Mouse (Mus musculus) hindbrain, embryonic 13.5 days (tissue): Measurements from ENCODE around the gene Gga3. TPM values are rescaled to one million over a fixed set of nuclear protein-coding genes. Genes with fewer than 3 reads are reported as not detected.

Experiments
- ATAC-seq: fragments of 200-750 bp; cut with Nextera tagmentation; 2 replicates; pipeline ENCODE4 v1.8.0; 2017; ENCODE audit warnings: moderate TSS enrichment; ENCODE audit not compliant: low FRiP score
- H3K27ac ChIP-seq: fragments of 300-500 bp; sonication (generic); 2 replicates; pipeline ENCODE4 v1.5.1; 2015; ENCODE audit warnings: inconsistent platforms, mild to moderate bottlenecking, moderate library complexity
- H3K27me3 ChIP-seq: fragments of 300-500 bp; sonication (generic); 2 replicates; pipeline ENCODE4 v1.6.1; 2015; ENCODE audit warnings: mild to moderate bottlenecking, inconsistent platforms
- H3K36me3 ChIP-seq: fragments of 300-500 bp; sonication (generic); 2 replicates; pipeline ENCODE4 v1.6.1; 2015; ENCODE audit warnings: mild to moderate bottlenecking, inconsistent platforms
- H3K4me1 ChIP-seq: fragments of 300-500 bp; sonication (generic); replicated peaks from 2 replicates; pipeline ENCODE4 v1.6.1; 2015; ENCODE audit warnings: inconsistent platforms
- H3K4me2 ChIP-seq: fragments of 300-500 bp; sonication (generic); 2 replicates; pipeline ENCODE4 v1.6.1; 2015; ENCODE audit warnings: inconsistent platforms, mild to moderate bottlenecking, moderate library complexity
- H3K4me3 ChIP-seq: fragments of 300-500 bp; sonication (generic); 2 replicates; pipeline ENCODE4 v1.5.1; 2015; ENCODE audit warnings: mild to moderate bottlenecking, inconsistent platforms
- H3K9ac ChIP-seq: fragments of 300-500 bp; sonication (generic); 2 replicates; pipeline ENCODE4 v1.6.1; 2015; ENCODE audit warnings: mild to moderate bottlenecking, inconsistent platforms
- H3K9me3 ChIP-seq: fragments of 300-500 bp; sonication (generic); 2 replicates; pipeline ENCODE4 v1.6.1; 2016; ENCODE audit warnings: inconsistent platforms
- WGBS: fragments of 180-500 bp; shearing (Covaris S2); methylation state at CpG from one replicate; pipeline ENCODE4 v1.1.7; 2015; 5-methylcytosine and 5-hydroxymethylcytosine counted together
- polyA plus RNA-seq: library from polyadenylated mRNA; unstranded; fragments of >200 nt; fragmentation: Nextera tagmentation; extraction: Ambion mirVana; gene quantifications from 2 replicates; pipeline ENCODE4 v1.2.1, GENCODE M21; 2015

Gene Gga3
- polyA plus RNA-seq, 1 experiment from 2014 or later, result 33.6 TPM

GRCm38 (mm10) chr11:115615108-115615825 is 11.4 kb upstream of the Gga3 start:
- Histone ChIP-seq H3K36me3 (peaks cover 43% of the 10 kb centered on the region), H3K4me1 (peaks cover 21% of the 10 kb centered on the region), H3K27ac (no peak overlapping the region), H3K27me3 (peaks cover 16% of the 10 kb centered on the region), H3K4me3 (no peak overlapping the region), H3K9me3 (no peaks in the 10 kb centered on the region), H3K9ac (no peak overlapping the region), H3K4me2 (no peak overlapping the region)
- ATAC-seq, result no peak
- 83% methylated on average over 14 of the region's 15 CpGs for WGBS

DNA sequence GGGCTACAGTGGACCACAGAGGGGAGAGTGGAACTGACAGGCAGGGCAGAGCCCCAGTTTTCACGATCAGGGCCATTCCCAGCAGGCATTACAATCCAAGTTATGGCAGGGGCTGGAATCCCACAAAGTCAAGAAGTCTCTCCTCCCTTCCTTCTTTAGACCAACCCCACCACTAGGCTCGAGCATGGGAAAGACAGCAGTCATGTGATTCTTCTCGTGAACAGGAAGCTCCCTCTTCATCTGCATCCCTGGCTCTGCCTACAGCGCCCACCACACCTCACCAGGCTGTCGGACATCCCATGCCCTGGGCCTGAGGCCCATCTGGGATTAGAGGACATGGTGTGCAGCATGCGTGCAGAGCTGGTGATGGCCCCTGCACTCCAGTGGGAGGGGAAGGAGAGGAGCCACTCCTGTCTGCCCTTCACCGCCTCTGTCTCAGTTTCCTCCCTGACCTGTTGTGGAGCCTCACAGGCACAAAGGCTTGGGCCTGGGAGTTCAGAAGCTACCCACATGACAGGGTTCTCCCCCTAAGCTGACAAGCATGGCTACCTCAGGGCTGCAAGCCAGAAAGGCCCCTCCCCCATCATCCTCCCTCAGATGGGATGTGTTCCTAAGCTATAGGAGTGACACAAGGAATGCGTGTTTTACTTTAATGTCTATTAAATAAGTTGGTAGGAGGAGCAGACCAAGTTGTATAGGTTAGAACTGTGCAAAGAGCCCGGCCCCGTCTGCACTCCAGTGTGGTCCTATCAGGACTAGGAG is 10.7 kb upstream of the Gga3 start:
- H3K4me3 ChIP-seq, result no peak overlapping the region
- no peak overlapping the region for H3K27ac ChIP-seq
- ATAC-seq, result no peak
- peaks cover 38% of the 10 kb centered on the region for H3K36me3 ChIP-seq
- H3K27me3 ChIP-seq, result peaks cover 16% of the 10 kb centered on the region
- peaks cover 21% of the 10 kb centered on the region for H3K4me1 ChIP-seq
- no peak overlapping the region for H3K4me2 ChIP-seq
- H3K9me3 ChIP-seq, result no peaks in the 10 kb centered on the region
- 89% methylated on average over 10 of the region's 10 CpGs for WGBS
- H3K9ac ChIP-seq, result no peak overlapping the region

GRCm38 (mm10) chr11:115613138-115613945 is 9.5 kb upstream of the Gga3 start:
- Histone ChIP-seq H3K36me3 (peaks cover 43% of the 10 kb centered on the region), H3K27me3 (peaks cover 16% of the 10 kb centered on the region), H3K4me1 (peaks cover 21% of the 10 kb centered on the region), H3K27ac (peak overlapping the region; percentile 77), H3K9ac (peak overlapping the region; percentile 80), H3K9me3 (no peaks in the 10 kb centered on the region), H3K4me2 (peak overlapping the region; percentile 88), H3K4me3 (peak overlapping the region; percentile 62)
- WGBS, result under 1% methylated on average over 16 of the region's 16 CpGs
- 0 out of 2 replicates have a peak, but pooled peaks have one; percentile 4 for ATAC-seq

GRCm38 (mm10) chr11:115612410-115613137 is 8.7 kb upstream of the Gga3 start, which contains the start of gene Mif4gd:
Gene Mif4gd, minus strand, starts transcription at chr11:115612969.
- Histone ChIP-seq H3K4me3 (peak within 1 kb of the TSS; percentile 62), H3K27ac (peak within 1 kb of the TSS; percentile 77), H3K4me2 (peak within 1 kb of the TSS; percentile 88), H3K4me1 (peaks cover 21% of the 10 kb centered on the region), H3K9ac (peak within 1 kb of the TSS; percentile 80), H3K9me3 (no peaks in the 10 kb centered on the region), H3K36me3 (peaks cover 46% of the 10 kb centered on the region), H3K27me3 (peaks cover 16% of the 10 kb centered on the region)
- ATAC-seq, result peak; percentile 84
- WGBS, result 1% methylated on average over 76 of the region's 80 CpGs

- Histone ChIP-seq H3K4me2 (peak overlapping the region; percentile 88), H3K4me3 (peak overlapping the region; percentile 62), H3K9me3 (no peaks in the 10 kb centered on the region), H3K27ac (peak overlapping the region; percentile 77), H3K36me3 (peaks cover 46% of the 10 kb centered on the region), H3K4me1 (peaks cover 21% of the 10 kb centered on the region), H3K27me3 (peaks cover 16% of the 10 kb centered on the region), H3K9ac (peak overlapping the region; percentile 80)
- peak; percentile 47 for ATAC-seq
- WGBS, result 1% methylated on average over 13 of the region's 13 CpGs
These were observed 8.2 kb upstream of the Gga3 start for GRCm38 (mm10) chr11:115612059-115612409.

DNA sequence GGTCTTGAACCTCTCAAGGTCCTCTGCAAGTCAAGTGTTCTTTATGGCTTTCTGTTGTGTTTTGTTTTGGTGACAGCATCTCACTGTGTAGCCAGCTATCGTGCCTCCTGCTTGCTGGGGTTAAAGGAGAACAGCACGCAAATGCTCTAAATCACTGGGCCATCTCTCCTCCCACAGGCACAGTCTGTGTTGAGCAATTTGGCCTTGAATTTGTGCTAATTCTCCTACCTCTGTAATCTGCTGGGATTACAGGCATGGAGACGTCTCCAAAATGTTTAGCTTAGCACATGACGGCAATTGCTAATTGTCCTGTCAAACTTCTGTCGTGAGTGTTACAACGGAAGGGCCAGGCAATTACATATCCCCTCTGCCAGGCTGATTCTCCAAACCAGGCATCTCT is 7.3 kb upstream of the Gga3 start:
- peaks cover 53% of the 10 kb centered on the region for H3K36me3 ChIP-seq
- H3K4me2 ChIP-seq, result no peak overlapping the region
- H3K9ac ChIP-seq, result peak overlapping the region; percentile 80; the same call in 1 of the 2 replicates
- no peak overlapping the region for H3K27ac ChIP-seq
- peaks cover 21% of the 10 kb centered on the region for H3K4me1 ChIP-seq
- 82% methylated on average over 6 of the region's 6 CpGs for WGBS
- ATAC-seq, result no peak
- no peak overlapping the region for H3K4me3 ChIP-seq
- no peaks in the 10 kb centered on the region for H3K9me3 ChIP-seq
- H3K27me3 ChIP-seq, result peaks cover 16% of the 10 kb centered on the region

DNA sequence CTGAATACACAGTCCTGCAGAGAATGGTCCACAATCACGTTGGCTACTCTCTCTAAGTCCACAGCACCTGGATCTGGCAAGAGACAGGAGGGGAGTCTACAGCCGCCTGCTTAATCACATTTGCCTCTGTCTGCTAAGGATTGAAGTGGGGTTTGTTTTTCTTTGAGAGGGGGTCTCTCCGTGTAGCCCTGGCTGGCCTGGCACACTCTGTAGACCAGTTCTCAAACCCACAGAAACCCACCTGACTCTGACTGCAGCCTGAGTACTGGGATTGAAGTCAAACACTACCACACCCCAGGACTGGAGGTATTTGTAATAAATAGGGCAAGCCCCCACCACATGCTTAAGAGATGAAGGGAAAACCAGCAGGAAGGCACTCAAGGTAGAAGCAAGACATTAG is 5.7 kb upstream of the Gga3 start:
- WGBS, result 81% methylated on average over 3 of the region's 3 CpGs
- Histone ChIP-seq H3K9me3 (no peaks in the 10 kb centered on the region), H3K36me3 (peaks cover 46% of the 10 kb centered on the region)

GRCm38 (mm10) chr11:115608421-115609399 is 4.9 kb upstream of the Gga3 start:
- Histone ChIP-seq H3K27me3 (peaks cover 5% of the 10 kb centered on the region), H3K9me3 (no peaks in the 10 kb centered on the region), H3K9ac (peak overlapping the region; percentile 39; the same call in 1 of the 2 replicates), H3K27ac (0 out of 2 replicates have a peak overlapping the region, but pooled peaks have one; percentile 8), H3K36me3 (peaks cover 43% of the 10 kb centered on the region), H3K4me2 (no peak overlapping the region), H3K4me1 (peaks cover 36% of the 10 kb centered on the region), H3K4me3 (no peak overlapping the region)
- ATAC-seq, result no peak
- 81% methylated on average over 23 of the region's 23 CpGs for WGBS

More for the DNA sequence above, 5.7 kb upstream of the Gga3 start:
- H3K4me3 ChIP-seq, result no peak overlapping the region
- ATAC-seq, result no peak
- no peak overlapping the region for H3K4me2 ChIP-seq
- H3K4me1 ChIP-seq, result peaks cover 34% of the 10 kb centered on the region
- no peak overlapping the region for H3K27ac ChIP-seq
- peaks cover 14% of the 10 kb centered on the region for H3K27me3 ChIP-seq
- no peak overlapping the region for H3K9ac ChIP-seq

DNA sequence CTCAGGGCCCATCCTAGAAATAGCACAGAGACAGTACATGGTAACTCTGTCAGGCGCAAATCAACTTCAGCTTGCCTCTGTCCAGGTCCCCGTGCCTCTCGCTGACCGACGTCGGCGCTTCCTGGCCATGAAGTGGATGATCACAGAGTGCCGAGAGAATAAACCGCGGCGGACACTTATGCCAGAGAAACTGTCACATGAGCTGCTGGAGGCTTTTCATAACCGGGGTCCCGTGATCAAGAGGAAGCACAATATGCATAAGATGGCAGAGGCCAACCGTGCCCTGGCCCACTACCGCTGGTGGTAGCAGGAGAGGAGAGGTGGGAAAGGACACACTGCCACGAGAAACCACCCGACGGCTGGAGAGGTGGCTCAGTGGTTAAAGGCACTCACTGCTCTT is 2.9 kb upstream of the Gga3 start:
- Histone ChIP-seq H3K4me3 (no peak overlapping the region), H3K4me2 (no peak overlapping the region), H3K27me3 (no peaks in the 10 kb centered on the region), H3K9me3 (no peaks in the 10 kb centered on the region), H3K36me3 (peaks cover 43% of the 10 kb centered on the region), H3K27ac (no peak overlapping the region), H3K9ac (no peak overlapping the region), H3K4me1 (peaks cover 35% of the 10 kb centered on the region)
- no peak for ATAC-seq
- WGBS, result 95% methylated on average over 18 of the region's 18 CpGs

DNA sequence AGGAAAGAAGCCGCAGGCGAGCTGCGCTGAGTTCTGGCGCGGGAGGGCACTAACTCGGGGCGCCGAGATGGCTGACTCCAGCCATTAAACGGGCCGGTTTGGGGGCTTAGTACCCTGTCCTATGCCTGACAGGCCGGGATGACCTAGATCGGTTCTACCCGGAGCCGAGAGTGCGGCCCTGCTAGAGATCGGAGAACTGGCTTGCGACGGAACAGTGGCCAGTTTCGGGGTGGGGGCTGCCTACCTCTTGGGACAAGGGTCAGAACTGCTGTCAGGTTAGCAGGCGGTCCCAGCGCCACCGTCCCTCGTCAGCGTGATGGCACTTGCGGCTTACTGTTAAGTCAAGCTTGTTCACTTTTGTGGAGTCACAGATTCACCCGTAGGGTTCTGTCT is 449 bp upstream of the Gga3 start:
- peak overlapping the region; percentile 98 for H3K4me3 ChIP-seq
- peak overlapping the region; percentile 92 for H3K4me2 ChIP-seq
- peaks cover 40% of the 10 kb centered on the region for H3K4me1 ChIP-seq
- H3K27ac ChIP-seq, result peak overlapping the region; percentile 93
- under 1% methylated on average over 26 of the region's 26 CpGs for WGBS
- H3K36me3 ChIP-seq, result peaks cover 55% of the 10 kb centered on the region
- H3K9me3 ChIP-seq, result no peaks in the 10 kb centered on the region
- no peaks in the 10 kb centered on the region for H3K27me3 ChIP-seq
- H3K9ac ChIP-seq, result peak overlapping the region; percentile 98
- ATAC-seq, result peak; percentile 40

DNA sequence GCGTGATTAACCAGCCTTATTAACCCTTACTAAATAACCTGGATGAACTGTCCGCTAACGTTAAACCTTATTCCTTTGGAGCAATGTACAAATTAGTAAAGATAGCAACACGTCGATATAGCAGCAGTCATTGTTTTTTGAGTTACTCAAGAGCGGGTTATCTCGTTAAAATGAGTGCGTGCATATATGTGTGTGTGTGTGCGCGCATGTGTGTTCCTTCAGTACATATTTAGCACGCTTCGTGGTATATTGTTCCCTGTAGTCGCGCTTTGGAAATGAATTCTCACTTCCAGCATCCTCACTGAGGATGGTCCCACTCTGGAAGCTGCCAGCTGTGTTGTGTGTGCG is 749 bp downstream of the Gga3 start:
- Histone ChIP-seq H3K27me3 (no peaks in the 10 kb centered on the region), H3K9me3 (no peaks in the 10 kb centered on the region), H3K4me2 (peak overlapping the region; percentile 92), H3K36me3 (peaks cover 48% of the 10 kb centered on the region), H3K4me3 (peak overlapping the region; percentile 98), H3K27ac (peak overlapping the region; percentile 93), H3K4me1 (peaks cover 40% of the 10 kb centered on the region), H3K9ac (peak overlapping the region; percentile 98)
- no peak for ATAC-seq
- 7% methylated on average over 15 of the region's 15 CpGs for WGBS
